Mouse (Mus musculus) liver, postnatal 0 days (tissue): ENCODE measurements around the gene Nrxn2. TPM values are rescaled to one million over a fixed set of nuclear protein-coding genes. Genes with fewer than 3 reads are reported as not detected.
A peak's percentile ranks its signal among the peaks of the same experiment; 100 is the strongest.

Experiments
- ATAC-seq: fragments of 200-750 bp; cut with Nextera tagmentation; 2 replicates; pipeline ENCODE4 v1.8.0; 2017; ENCODE audit warnings: mild to moderate bottlenecking, moderate library complexity
- DNase-seq: peaks from one replicate; pipeline ENCODE4 v3.0.0-alpha.2; 2016
- H3K27ac ChIP-seq: fragments of 300-500 bp; sonication (generic); 2 replicates; pipeline ENCODE4 v1.5.1; 2014; ENCODE audit warnings: antibody characterized with exemption, moderate library complexity, mild to moderate bottlenecking, low read depth
- H3K27me3 ChIP-seq: fragments of 300-500 bp; sonication (generic); 2 replicates; pipeline ENCODE4 v1.6.1; 2014; ENCODE audit warnings: low read length, control low read depth, mixed read lengths; ENCODE audit not compliant: insufficient read depth
- H3K36me3 ChIP-seq: fragments of 300-500 bp; sonication (generic); replicated peaks from 2 replicates; pipeline ENCODE4 v1.6.1; 2014; ENCODE audit warnings: mild to moderate bottlenecking, control low read depth, low read length, moderate library complexity, mixed read lengths; ENCODE audit not compliant: insufficient read depth
- H3K4me1 ChIP-seq: fragments of 300-500 bp; sonication (generic); 2 replicates; pipeline ENCODE4 v1.6.1; 2014; ENCODE audit warnings: antibody characterized with exemption, mild to moderate bottlenecking, control low read depth; ENCODE audit not compliant: insufficient read depth
- H3K4me2 ChIP-seq: fragments of 300-500 bp; sonication (generic); 2 replicates; pipeline ENCODE4 v1.6.1; 2014; ENCODE audit warnings: low read depth, mild to moderate bottlenecking, low read length, moderate library complexity, mixed read lengths
- H3K4me3 ChIP-seq: fragments of 300-500 bp; sonication (generic); 2 replicates; pipeline ENCODE4 v1.5.1; 2014; ENCODE audit warnings: low read depth, low read length
- H3K9ac ChIP-seq: fragments of 300-500 bp; sonication (generic); replicated peaks from 2 replicates; pipeline ENCODE4 v1.6.1; 2014; ENCODE audit warnings: mild to moderate bottlenecking, moderate library complexity
- H3K9me3 ChIP-seq: fragments of 300-500 bp; sonication (generic); 2 replicates; pipeline ENCODE4 v1.6.1; 2016; ENCODE audit warnings: mild to moderate bottlenecking, control low read depth, low read length, mixed read lengths
- CTCF ChIP-seq: sonication (generic); IDR thresholded peaks from 2 replicates; pipeline ENCODE4 v1.5.1; 2016; ENCODE audit warnings: antibody characterized with exemption, low read depth
- EP300 ChIP-seq: IDR thresholded peaks from 2 replicates; pipeline ENCODE4 v1.6.1; 2016; ENCODE audit warnings: antibody characterized with exemption, low read depth, mild to moderate bottlenecking
- WGBS: fragments of 180-500 bp; shearing (Covaris S2); extraction: QIAGEN DNeasy Blood & Tissue Kit; methylation state at CpG from one replicate; pipeline ENCODE4 v1.1.7; 2014; ENCODE audit not compliant: insufficient replicate concordance; 5-methylcytosine and 5-hydroxymethylcytosine counted together
- polyA plus RNA-seq: library from polyadenylated mRNA; unstranded; fragments of >200 nt; fragmentation: Nextera tagmentation; extraction: Ambion mirVana; gene quantifications from 2 replicates; pipeline ENCODE4 v1.2.1, GENCODE M21; 2015

Gene Nrxn2
- polyA plus RNA-seq, 1 experiment from 2014 or later, result 0.97 TPM

DNA sequence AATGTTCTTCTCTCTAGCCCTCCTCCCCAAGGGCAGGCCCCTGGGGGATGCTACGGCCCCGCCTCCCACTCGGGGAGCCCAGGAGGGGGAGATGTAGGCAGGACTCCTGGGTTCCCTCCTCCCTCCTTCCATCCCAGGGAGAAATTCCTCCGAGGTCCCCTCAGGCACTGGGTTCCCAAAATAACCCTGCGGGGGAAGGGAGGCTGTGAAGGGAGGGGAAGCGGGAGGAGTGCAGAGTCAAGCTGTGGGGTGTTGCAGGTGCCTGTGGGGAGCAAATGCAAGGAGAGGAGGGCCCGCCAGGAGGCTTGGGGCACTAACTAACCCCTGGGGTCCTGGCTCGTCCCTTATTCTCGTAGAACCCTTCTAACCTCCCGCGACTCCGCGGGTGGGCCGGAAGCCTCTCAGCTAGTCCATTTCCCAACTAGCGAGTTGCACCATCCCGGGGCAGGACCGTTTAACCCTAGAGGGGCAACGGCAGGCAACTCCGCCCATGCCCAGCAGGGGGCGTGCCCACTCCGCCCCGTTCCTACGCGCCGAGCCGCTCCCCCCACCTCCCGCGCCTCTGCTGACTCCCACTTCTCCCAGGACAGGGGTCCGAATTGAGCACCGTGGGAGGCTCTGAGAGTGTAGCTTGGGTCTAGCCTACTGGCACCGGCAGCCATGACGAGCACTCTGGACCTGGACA lies 17.3 kb upstream of the Nrxn2 start:
- peaks cover 22% of the 10 kb centered on the region for H3K27me3 ChIP-seq
- H3K9me3 ChIP-seq, result no peaks in the 10 kb centered on the region
- peak overlapping the region; percentile 48 for H3K9ac ChIP-seq
- WGBS, result under 1% methylated on average over 31 of the region's 32 CpGs
- peak; percentile 91 for DNase-seq
- H3K4me3 ChIP-seq, result peak overlapping the region; percentile 63
- no peak for TF ChIP-seq EP300
- TF ChIP-seq CTCF, result peak; percentile 95
- peaks cover 11% of the 10 kb centered on the region for H3K36me3 ChIP-seq
- H3K27ac ChIP-seq, result peak overlapping the region; percentile 93
- H3K4me2 ChIP-seq, result peak overlapping the region; percentile 94
- peak; percentile 72 for ATAC-seq
- H3K4me1 ChIP-seq, result peaks cover 33% of the 10 kb centered on the region

DNA sequence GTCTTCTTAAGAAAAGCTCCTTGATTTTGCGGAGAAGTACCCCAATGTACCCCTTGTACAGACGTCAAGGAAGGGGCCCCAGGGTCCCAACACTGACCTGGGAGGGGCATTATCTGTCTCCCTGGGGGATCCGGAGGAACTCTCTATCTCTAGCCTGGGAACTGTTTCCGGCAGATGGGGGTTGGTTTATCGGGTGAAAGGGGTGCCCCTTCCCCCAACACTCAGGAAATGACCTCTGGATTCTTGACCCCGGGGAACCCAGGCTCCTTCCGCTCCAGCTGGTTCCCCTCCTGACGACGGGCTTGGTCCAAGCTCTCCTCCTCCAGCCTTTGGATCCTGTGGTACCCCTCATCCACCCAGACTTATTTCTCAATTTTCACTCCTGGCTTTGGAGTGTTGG lies 16.6 kb upstream of the Nrxn2 start:
- Histone ChIP-seq H3K27ac (peak overlapping the region; percentile 93), H3K36me3 (peaks cover 12% of the 10 kb centered on the region), H3K9ac (peak overlapping the region; percentile 48), H3K9me3 (no peaks in the 10 kb centered on the region), H3K4me2 (peak overlapping the region; percentile 94), H3K27me3 (peaks cover 22% of the 10 kb centered on the region), H3K4me1 (peaks cover 33% of the 10 kb centered on the region), H3K4me3 (peak overlapping the region; percentile 63)
- peak; percentile 63; the same call in 1 of the 2 replicates for TF ChIP-seq EP300
- no peak for TF ChIP-seq CTCF
- ATAC-seq (peak; percentile 44), DNase-seq (peak; percentile 62)
- 1% methylated on average over 8 of the region's 9 CpGs for WGBS

DNA sequence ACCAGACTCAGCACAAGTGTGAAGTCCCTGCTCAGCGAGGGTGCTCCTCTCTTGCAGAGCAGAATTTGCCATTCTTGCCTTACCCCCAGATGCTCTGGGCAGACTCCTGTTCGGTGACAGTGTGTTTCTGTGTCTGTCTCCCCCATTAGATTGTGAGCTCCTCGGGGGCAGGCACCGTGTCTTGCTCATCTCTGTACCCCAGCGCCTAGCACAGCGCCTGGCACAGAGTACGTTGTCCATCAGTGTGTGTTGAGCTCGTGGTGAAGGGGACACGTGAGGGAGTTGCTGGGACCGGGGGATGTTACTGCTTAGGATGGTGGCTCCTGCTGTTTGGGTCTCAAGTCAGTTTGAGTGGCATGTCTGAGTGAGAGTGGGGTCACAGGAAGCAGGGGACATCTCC lies 14.7 kb upstream of the Nrxn2 start:
- no peak for ATAC-seq
- Histone ChIP-seq H3K9me3 (no peaks in the 10 kb centered on the region), H3K9ac (no peak overlapping the region), H3K27me3 (peaks cover 19% of the 10 kb centered on the region), H3K36me3 (peaks cover 21% of the 10 kb centered on the region), H3K4me1 (peaks cover 26% of the 10 kb centered on the region), H3K4me2 (no peak overlapping the region), H3K4me3 (no peak overlapping the region), H3K27ac (no peak overlapping the region)
- DNase-seq, result no peak
- TF ChIP-seq CTCF (no peak), EP300 (no peak)
- whole genome bisulfite sequencing, result 84% methylated on average over 10 of the region's 10 CpGs

DNA sequence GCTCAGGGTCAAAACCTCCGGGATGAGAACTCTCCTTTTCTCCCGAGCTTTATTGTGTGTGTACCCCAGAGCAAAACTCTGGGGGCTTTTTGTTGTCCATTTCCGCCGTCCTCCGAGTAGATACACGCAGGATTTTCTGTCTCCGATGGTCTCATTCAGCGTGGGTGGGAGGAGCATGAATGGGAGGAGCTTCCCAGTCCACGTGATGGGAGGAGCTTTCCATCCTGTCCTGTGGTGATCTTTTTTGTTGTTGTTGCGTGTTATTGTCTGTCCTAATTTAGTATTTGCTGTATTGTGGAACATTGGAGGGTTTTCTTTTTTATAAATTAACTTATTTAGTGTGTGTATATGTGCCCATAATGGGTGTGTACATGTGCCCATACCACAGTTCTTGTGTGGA lies 13.1 kb upstream of the Nrxn2 start:
- WGBS, result 71% methylated on average over 10 of the region's 10 CpGs
- peaks cover 21% of the 10 kb centered on the region for H3K4me1 ChIP-seq
- no peak for DNase-seq
- no peak overlapping the region for H3K4me2 ChIP-seq
- peaks cover 7% of the 10 kb centered on the region; the same call in 1 of the 2 replicates for H3K27me3 ChIP-seq
- H3K9me3 ChIP-seq, result no peaks in the 10 kb centered on the region
- H3K27ac ChIP-seq, result no peak overlapping the region
- no peak for TF ChIP-seq EP300
- TF ChIP-seq CTCF, result no peak
- no peak overlapping the region for H3K4me3 ChIP-seq
- H3K9ac ChIP-seq, result no peak overlapping the region
- H3K36me3 ChIP-seq, result peaks cover 21% of the 10 kb centered on the region
- ATAC-seq, result no peak

DNA sequence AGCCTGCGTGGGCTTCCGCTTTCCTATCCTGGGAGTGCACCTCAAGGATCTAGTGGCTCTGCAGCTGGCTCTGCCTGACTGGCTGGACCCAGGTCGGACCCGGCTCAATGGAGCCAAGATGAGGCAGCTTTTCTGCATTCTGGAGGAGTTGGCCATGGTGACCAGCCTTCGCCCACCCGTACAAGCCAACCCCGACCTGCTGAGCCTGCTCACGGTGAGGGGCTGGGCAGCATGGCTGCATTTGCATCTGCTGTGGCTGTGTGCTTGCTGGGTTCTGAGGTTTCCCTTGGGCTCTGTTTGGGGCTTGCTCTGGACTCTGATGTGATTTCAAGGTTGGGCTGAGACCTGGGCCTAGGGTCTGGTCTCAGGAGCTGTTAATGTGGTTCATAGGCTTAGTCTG lies 11.4 kb upstream of the Nrxn2 start:
- Histone ChIP-seq H3K9ac (no peak overlapping the region), H3K27ac (no peak overlapping the region), H3K9me3 (no peaks in the 10 kb centered on the region), H3K36me3 (peaks cover 21% of the 10 kb centered on the region), H3K4me2 (no peak overlapping the region), H3K4me3 (no peak overlapping the region), H3K4me1 (peaks cover 11% of the 10 kb centered on the region), H3K27me3 (no peaks in the 10 kb centered on the region)
- no peak for TF ChIP-seq CTCF
- TF ChIP-seq EP300, result no peak
- 82% methylated on average over 8 of the region's 8 CpGs for WGBS
- DNase-seq (no peak), ATAC-seq (no peak)

DNA sequence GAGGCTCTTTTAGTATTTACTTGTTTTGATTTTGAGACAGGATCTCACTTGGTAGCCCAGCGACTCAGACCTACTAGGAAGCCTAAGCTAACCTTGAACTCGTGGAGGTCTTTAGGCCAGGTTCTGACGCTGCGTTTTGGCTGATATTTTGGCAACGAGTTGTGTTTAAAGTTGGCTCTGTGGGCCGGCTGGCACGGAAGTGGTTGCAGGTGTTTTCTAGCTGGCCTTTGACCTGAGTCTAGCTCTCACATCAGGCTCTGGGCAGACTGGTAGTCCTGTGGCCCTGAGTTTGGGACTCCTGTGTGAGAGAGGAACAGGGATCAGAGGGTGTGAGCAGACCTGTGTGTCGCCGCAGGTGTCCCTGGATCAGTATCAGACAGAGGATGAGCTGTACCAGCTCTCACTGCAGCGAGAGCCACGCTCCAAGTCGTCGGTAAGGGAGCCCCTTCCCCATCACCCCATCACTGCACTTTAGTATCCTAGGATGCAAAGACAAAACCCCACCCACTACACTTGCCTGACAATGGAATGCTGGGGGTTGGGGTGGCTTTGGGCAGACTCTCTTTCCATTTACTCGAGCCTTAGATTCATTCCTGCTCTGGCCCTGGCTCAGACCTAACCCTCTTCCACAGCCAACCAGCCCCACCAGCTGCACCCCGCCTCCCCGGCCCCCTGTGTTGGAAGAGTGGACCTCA lies 10.6 kb upstream of the Nrxn2 start:
- Histone ChIP-seq H3K4me1 (peaks cover 3% of the 10 kb centered on the region), H3K27me3 (no peaks in the 10 kb centered on the region), H3K4me2 (no peak overlapping the region), H3K9ac (no peak overlapping the region), H3K36me3 (peaks cover 21% of the 10 kb centered on the region), H3K27ac (no peak overlapping the region), H3K9me3 (no peaks in the 10 kb centered on the region), H3K4me3 (no peak overlapping the region)
- no peak for ATAC-seq
- WGBS, result 73% methylated on average over 16 of the region's 16 CpGs
- TF ChIP-seq EP300, result no peak
- TF ChIP-seq CTCF, result no peak
- no peak for DNase-seq
